Mouse (Mus musculus) neural tube, embryonic 15.5 days (tissue): ENCODE measurements around the gene Lce1a2. TPM values are rescaled to one million over a fixed set of nuclear protein-coding genes. Genes with fewer than 3 reads are reported as not detected.

ENCODE experiments used
- ATAC-seq: fragments of 200-750 bp; cut with Nextera tagmentation; 2 replicates; pipeline ENCODE4 v1.8.0; 2017; ENCODE audit warnings: mild to moderate bottlenecking, moderate TSS enrichment, moderate library complexity; ENCODE audit not compliant: low FRiP score
- H3K27ac ChIP-seq: fragments of 300-500 bp; sonication (generic); replicated peaks from 2 replicates; pipeline ENCODE4 v1.5.1; 2015; ENCODE audit warnings: mild to moderate bottlenecking, inconsistent platforms
- H3K27me3 ChIP-seq: fragments of 300-500 bp; sonication (generic); replicated peaks from 2 replicates; pipeline ENCODE4 v1.6.1; 2015; ENCODE audit warnings: inconsistent platforms
- H3K36me3 ChIP-seq: fragments of 300-500 bp; sonication (generic); 2 replicates; pipeline ENCODE4 v1.6.1; 2015; ENCODE audit warnings: inconsistent platforms
- H3K4me1 ChIP-seq: fragments of 300-500 bp; sonication (generic); 2 replicates; pipeline ENCODE4 v1.6.1; 2015; ENCODE audit warnings: inconsistent platforms
- H3K4me2 ChIP-seq: fragments of 300-500 bp; sonication (generic); 2 replicates; pipeline ENCODE4 v1.6.1; 2015; ENCODE audit warnings: inconsistent platforms, mild to moderate bottlenecking, moderate library complexity
- H3K4me3 ChIP-seq: fragments of 300-500 bp; sonication (generic); replicated peaks from 2 replicates; pipeline ENCODE4 v1.5.1; 2015; ENCODE audit warnings: mild to moderate bottlenecking, inconsistent platforms
- H3K9ac ChIP-seq: fragments of 300-500 bp; sonication (generic); replicated peaks from 2 replicates; pipeline ENCODE4 v1.6.1; 2015; ENCODE audit warnings: mild to moderate bottlenecking, inconsistent platforms
- H3K9me3 ChIP-seq: fragments of 300-500 bp; sonication (generic); replicated peaks from 2 replicates; pipeline ENCODE4 v1.6.1; 2016; ENCODE audit warnings: inconsistent platforms
- WGBS: fragments of 180-500 bp; shearing (Covaris S2); methylation state at CpG from one replicate; pipeline ENCODE4 v1.1.7; 2015; ENCODE audit warnings: mixed read lengths; 5-methylcytosine and 5-hydroxymethylcytosine counted together
- polyA plus RNA-seq: library from polyadenylated mRNA; unstranded; fragments of >200 nt; fragmentation: Nextera tagmentation; extraction: Ambion mirVana; gene quantifications from 2 replicates; pipeline ENCODE4 v1.2.1, GENCODE M21; 2015

Gene Lce1a2
- polyA plus RNA-seq, 1 experiment from 2014 or later: not detected

GRCm38 (mm10) chr3:92637745-92638652, 32.1 kb downstream of the Lce1a2 start:
- 20% methylated on average over 1 of the region's 1 CpGs for WGBS
- peak; percentile 69 for ATAC-seq
- no peak overlapping the region for H3K4me3 ChIP-seq
- no peak overlapping the region for H3K27ac ChIP-seq
- H3K4me1 ChIP-seq: no peaks in the 10 kb centered on the region
- H3K9me3 ChIP-seq: no peaks in the 10 kb centered on the region
- H3K9ac ChIP-seq: no peak overlapping the region
- H3K27me3 ChIP-seq: no peaks in the 10 kb centered on the region
- H3K36me3 ChIP-seq: no peaks in the 10 kb centered on the region
- no peak overlapping the region for H3K4me2 ChIP-seq

GRCm38 (mm10) chr3:92621560-92621959, 48.6 kb downstream of the Lce1a2 start, which contains the start of gene Lce6a:
TSS of gene Lce6a (minus strand) at chr3:92621660.
- Histone ChIP-seq H3K4me2 (no peak within 1 kb of the TSS), H3K27me3 (no peaks in the 10 kb centered on the region), H3K36me3 (no peaks in the 10 kb centered on the region), H3K9me3 (no peaks in the 10 kb centered on the region), H3K9ac (no peak within 1 kb of the TSS), H3K4me3 (no peak within 1 kb of the TSS), H3K4me1 (no peaks in the 10 kb centered on the region), H3K27ac (no peak within 1 kb of the TSS)
- 82% methylated on average over 2 of the region's 2 CpGs for WGBS
- ATAC-seq: no peak

Other genes starting within 250 kb of the Lce1a2 start
- 8.1 and 9.3 TPM in 2 replicates for gene Gm9774, start 240.9 kb downstream of the Lce1a2 start, polyA plus RNA-seq
- not detected in 2 replicates for gene Sprr2k, start 237.7 kb downstream of the Lce1a2 start, polyA plus RNA-seq
- not detected in 2 replicates for gene Sprr1b, start 231.5 kb downstream of the Lce1a2 start, polyA plus RNA-seq
- 0.14 TPM in 1 of 2 replicates, not detected in the other for gene Sprr3, start 211.6 kb downstream of the Lce1a2 start, polyA plus RNA-seq
- 0.52 and 1.6 TPM in 2 replicates for gene Sprr1a, start 184.4 kb downstream of the Lce1a2 start, polyA plus RNA-seq
- gene Sprr4, start 169.8 kb downstream of the Lce1a2 start, polyA plus RNA-seq: not detected in 2 replicates
- gene 2310046K23Rik, start 135.8 kb downstream of the Lce1a2 start, polyA plus RNA-seq: not detected in 2 replicates
- not detected in 2 replicates for gene Ivl, start 96.6 kb downstream of the Lce1a2 start, polyA plus RNA-seq
- not detected in 2 replicates for gene Smcp, start 81.3 kb downstream of the Lce1a2 start, polyA plus RNA-seq
- not detected in 2 replicates for gene 2210017I01Rik, start 62.8 kb downstream of the Lce1a2 start, polyA plus RNA-seq
- not detected in 2 replicates for gene Lce6a, start 48.7 kb downstream of the Lce1a2 start, polyA plus RNA-seq
- gene Lce1a1, start 22.0 kb downstream of the Lce1a2 start, polyA plus RNA-seq: not detected in 2 replicates
- gene Lce1b, start 13.4 kb downstream of the Lce1a2 start, polyA plus RNA-seq: not detected in 2 replicates
- not detected in 2 replicates for gene Lce1c, start 8.9 kb upstream of the Lce1a2 start, polyA plus RNA-seq
- gene Lce1d, start 16.9 kb upstream of the Lce1a2 start, polyA plus RNA-seq: not detected in 2 replicates
- not detected in 2 replicates for gene Lce1e, start 38.8 kb upstream of the Lce1a2 start, polyA plus RNA-seq
- not detected in 2 replicates for gene Lce1f, start 50.0 kb upstream of the Lce1a2 start, polyA plus RNA-seq
- gene Gm38119, start 68.8 kb upstream of the Lce1a2 start, polyA plus RNA-seq: not detected in 2 replicates
- gene Lce1g, start 82.0 kb upstream of the Lce1a2 start, polyA plus RNA-seq: not detected in 2 replicates
- not detected in 2 replicates for gene Lce1h, start 94.8 kb upstream of the Lce1a2 start, polyA plus RNA-seq
- not detected in 2 replicates for gene Lce1i, start 108.6 kb upstream of the Lce1a2 start, polyA plus RNA-seq
- gene Lce1j, start 120.2 kb upstream of the Lce1a2 start, polyA plus RNA-seq: not detected in 2 replicates
- gene Lce1k, start 137.6 kb upstream of the Lce1a2 start, polyA plus RNA-seq: not detected in 2 replicates
- not detected in 2 replicates for gene Kprp, start 156.9 kb upstream of the Lce1a2 start, polyA plus RNA-seq
- gene Lce1l, start 181.0 kb upstream of the Lce1a2 start, polyA plus RNA-seq: not detected in 2 replicates
- not detected in 2 replicates for gene 2310050C09Rik, start 199.9 kb upstream of the Lce1a2 start, polyA plus RNA-seq